Mouse (Mus musculus): Measurements from ENCODE around the gene Yju2.

DNA sequence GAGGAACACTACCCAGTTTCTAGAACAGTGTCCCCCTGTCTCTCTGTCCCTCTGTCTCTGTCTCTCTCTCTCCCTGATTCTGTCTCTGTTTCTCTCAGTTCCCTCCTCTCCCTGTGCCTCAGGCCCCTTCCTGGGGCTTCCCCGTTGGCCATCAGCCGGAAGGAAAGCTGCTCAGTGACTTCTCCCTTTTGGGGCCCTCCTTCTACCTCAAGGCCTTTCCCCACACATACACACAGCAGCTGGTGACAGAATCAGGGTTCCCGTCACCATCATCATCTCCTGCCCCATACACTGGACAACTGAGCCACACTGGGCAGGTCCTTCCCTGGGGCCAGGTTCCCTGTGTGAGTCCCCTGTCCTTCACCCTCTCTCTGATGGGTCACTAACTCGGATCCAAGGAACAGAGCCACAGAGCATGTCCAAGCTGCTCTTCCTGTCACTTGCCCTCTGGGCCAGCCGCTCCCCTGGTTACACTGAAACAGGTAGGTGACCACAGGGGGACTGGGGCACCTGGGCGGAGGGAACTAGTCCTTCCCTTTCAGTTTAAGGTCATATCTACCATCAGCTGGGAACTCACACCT, 6.4 kb upstream of the Yju2 start, which contains the start of gene Ebi3:
- TF ChIP-seq POLR2A (IDR thresholded peaks at IDR 0.05; ENCODE audit: borderline replicate concordance, insufficient read depth, low read length) (no peak), CTCF (IDR thresholded peaks at IDR 0.05; ENCODE audit: borderline replicate concordance, insufficient read depth, low read depth, low read length) (no peak)
